Mouse (Mus musculus): ENCODE results near the gene Henmt1.

Gene Henmt1

GRCm38 (mm10) chr3:108939573-108939972 is at the start of gene Henmt1:
Henmt1 (plus strand) TSS chr3:108939873.
- DNase-seq, result no peak

GRCm38 (mm10) chr3:108889908-108890307 is 49.8 kb upstream of the Henmt1 start, which contains the start of gene Fndc7:
Fndc7 (minus strand) TSS chr3:108890008.
- DNase-seq, result no peak

DNA sequence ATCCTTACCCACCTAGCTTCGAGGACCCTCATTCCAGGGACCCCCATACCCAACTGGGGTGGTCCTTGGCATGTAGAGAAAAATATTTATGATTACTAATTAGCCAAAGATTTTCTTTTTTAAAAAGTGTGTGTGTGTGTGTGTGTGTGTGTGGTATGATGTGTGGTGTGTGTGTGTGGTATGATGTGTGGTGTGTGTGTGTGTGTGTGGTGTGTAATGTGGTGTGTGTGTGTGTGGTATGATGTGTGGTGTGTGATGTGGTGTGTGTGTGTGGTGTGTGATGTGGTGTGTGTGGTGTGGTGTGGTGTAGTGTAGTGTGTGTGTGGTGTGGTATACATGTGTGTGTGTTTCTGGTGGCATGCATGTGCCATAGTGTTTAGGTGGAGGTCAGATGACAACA is 47.6 kb upstream of the Henmt1 start:
- DNase-seq, result no peak

DNA sequence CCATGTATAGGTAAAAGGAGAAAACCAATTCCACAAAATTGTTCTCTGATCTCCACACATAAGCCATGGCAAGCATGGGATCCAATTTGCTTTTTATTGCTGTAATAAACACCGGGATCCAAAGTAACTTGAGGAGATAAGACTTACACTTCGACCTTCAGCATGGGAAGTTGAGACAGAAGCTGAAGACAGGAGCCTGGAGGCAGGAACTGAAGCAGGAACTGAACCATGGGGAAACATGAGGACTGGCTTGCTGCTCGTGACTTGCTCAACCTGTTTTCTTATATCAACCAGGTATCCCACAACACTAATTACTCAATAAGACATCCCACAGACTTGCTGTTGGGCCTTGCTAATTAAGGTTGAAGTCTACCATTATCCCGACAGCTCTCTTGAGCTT is 46.8 kb upstream of the Henmt1 start:
- no peak for DNase-seq

- no peak for DNase-seq
Measured at GRCm38 (mm10) chr3:108898640-108899039, 41.0 kb upstream of the Henmt1 start.

- DNase-seq, result no peak
Measured at GRCm38 (mm10) chr3:108900147-108900546, 39.5 kb upstream of the Henmt1 start.

DNA sequence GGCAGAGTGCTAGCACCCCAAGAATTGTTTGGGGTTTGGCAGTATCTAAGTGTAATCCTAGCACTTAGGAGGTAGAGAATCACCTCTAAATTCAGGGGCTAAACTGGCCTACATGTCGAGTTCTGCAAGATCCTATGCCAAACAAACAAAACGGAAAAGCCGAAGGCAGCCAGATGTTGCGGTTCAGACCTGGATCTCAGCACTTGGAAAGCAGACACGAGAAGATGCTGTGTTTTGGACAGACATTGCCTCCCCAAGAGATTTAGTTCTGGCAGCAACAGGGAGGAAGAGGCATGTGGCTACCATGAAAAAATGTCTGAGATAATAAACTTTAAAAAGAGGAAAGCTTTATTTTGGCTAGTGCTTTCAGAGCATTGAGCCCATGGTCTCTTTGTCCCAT is 39.0 kb upstream of the Henmt1 start:
- DNase-seq, result no peak

DNA sequence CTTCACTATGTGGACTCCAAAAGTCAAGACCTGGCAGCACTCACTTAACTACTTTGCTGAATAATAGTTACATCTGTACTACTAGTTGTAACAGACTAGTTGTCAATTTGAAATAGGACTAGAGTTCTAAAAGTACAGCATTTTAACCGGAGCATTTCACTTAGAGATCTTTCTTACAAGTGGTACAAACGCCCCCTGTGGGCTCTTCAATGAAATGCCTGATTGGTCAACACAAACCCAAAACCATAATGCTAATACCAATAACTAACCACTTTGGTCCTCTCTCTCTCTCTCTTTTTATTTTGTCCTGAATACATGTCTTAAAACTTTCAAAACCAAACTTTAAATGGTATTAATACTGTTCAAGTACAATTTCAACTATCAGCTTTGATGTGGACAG is 37.6 kb upstream of the Henmt1 start:
- no peak for DNase-seq

DNA sequence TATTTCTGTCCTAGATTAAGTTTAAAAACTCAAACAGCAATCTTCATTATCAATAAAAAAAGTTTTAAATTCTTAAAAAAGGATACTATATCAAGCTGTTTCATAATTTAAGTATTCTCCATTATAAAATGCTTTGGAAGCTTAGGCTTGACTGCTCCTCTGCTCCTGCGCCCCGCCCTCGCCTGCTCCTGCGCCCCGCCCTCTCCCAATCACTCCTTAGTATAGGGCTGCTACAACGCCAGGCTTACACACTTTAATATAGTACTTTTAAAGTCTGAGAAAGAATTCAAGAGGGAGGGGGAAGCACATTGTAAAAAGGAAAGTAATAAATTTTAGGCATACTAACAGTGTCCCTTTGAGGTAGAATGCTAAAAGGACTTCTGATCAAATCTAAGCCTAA is 36.7 kb upstream of the Henmt1 start:
- DNase-seq, result no peak

DNA sequence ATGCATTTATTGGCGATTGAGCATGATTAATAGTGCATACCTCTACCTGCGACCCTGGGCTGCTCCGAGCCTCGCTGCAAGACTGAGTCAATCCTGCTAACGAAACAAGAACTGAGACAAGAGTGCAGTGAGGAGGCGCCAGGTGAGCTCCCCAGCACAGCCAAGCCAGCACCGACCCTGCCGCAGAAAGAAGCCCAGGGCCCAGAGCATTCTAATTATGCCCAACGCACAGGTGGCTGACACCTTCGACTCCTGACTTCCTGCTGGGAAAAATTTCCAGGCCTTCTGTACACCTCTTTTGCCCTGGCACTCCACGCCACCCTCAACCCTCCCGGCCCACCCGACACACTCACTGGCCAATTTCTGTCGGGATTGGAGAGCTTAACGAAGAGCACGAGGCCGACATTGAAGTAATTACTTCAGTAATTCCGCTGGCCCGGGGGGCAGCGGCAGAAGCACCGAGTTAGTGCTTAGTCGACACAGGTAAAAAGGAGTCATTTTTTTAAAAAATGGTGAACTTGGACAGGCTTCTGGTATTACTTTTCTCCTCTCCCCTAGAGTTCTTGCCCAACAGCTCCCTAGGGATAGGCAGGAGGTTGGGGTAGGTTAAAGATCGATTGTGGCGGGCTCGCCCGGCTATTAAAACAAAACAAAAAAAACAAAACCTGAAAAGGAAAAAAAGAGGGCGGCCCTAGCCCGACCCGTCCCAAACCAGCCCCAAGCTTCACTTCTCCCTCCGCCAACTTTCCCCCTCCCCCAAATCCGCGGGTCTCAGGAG is 29.2 kb upstream of the Henmt1 start:
- peak in 1 of 2 experiments; percentile 26 for DNase-seq

- peak; percentile 54 to 57 for DNase-seq
Measured at GRCm38 (mm10) chr3:108911081-108911547, 28.6 kb upstream of the Henmt1 start.

DNA sequence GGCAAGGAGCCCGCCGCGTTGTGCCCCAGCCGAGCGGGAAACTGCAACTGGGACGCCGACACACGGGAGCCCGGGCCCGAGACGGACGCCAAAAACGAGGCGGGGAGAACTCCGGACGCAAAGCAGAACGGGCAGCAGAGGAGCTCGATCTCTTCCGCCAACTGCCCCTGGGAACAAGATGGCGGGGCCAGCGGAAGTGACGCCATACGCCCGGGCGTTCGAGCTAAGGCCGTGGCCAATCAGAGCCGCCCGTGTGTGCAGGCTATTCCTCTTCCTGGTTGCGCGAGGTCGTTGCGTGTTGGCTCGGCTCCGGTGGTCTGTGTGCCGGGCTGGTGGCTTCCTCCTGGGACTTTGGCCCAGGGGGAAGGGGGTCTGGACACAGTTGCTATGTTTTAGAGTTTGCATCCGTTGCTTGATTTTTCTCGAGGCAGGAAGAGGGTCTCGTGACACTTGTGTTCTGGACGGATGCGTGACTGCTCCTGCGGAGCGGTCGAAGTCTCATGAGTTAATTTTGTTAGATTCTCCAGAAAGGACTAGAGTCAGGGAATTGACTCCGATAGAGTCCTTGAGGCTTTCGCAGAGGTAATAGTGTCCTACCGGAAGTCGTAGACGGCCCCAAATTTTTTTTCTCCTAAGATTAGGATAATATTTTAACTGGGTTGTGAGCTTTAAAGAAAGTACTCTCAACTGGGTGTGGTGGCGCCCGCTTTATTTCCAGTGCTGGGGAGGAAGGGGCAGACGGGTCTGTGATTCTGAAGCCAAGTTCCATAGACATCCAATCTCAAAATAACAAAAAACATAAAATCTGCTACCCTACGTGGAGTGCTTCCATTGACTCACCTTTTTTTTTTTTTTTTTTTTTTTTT is 27.9 kb upstream of the Henmt1 start, which contains the start of gene Prpf38b:
Prpf38b (minus strand) TSS at position 180 of the 866 bp plus-strand sequence.
- DNase-seq, result peak; percentile 94 to 95

- no peak for DNase-seq
Measured at GRCm38 (mm10) chr3:108915999-108916398, 23.7 kb upstream of the Henmt1 start.

GRCm38 (mm10) chr3:108916857-108917256 is 22.8 kb upstream of the Henmt1 start:
- DNase-seq, result no peak

DNA sequence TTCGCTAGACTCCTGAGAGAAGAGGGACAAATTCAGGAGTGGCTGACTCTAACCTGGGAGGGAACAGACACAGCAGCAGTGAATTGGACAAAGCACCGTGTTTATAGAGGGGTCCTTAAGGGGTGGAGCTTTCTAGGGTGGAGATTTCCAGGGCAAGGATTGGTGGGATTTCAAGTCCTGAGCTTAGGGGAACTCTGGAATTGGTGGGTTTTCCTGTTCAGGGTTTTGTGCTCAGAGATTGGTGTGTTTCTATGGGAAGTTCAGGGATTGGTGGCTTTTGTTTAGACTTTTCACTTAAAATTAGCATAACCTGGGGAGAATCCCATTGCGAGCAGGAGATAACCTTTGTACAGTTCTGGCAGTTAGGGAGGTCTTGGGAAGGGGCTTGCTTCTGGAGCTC is 21.7 kb upstream of the Henmt1 start:
- DNase-seq, result no peak

DNA sequence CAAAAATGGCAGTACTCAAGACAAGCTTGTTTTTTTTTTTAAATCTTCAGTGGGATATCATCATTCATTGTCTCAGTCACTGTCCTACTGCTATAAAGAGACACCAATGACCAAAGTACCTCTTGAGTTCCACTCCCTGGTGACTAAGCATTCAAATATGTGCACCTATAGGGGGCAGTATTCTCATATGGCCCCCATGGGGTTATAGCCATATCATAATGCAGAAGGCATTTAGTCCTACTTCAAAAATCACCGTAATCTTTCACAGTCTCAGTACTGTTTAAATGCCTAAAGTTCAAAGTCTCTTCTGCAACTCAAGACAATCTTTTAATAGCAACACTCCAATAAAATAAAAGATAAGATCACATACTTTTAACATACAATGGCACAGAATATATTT is 20.8 kb upstream of the Henmt1 start:
- no peak for DNase-seq

DNA sequence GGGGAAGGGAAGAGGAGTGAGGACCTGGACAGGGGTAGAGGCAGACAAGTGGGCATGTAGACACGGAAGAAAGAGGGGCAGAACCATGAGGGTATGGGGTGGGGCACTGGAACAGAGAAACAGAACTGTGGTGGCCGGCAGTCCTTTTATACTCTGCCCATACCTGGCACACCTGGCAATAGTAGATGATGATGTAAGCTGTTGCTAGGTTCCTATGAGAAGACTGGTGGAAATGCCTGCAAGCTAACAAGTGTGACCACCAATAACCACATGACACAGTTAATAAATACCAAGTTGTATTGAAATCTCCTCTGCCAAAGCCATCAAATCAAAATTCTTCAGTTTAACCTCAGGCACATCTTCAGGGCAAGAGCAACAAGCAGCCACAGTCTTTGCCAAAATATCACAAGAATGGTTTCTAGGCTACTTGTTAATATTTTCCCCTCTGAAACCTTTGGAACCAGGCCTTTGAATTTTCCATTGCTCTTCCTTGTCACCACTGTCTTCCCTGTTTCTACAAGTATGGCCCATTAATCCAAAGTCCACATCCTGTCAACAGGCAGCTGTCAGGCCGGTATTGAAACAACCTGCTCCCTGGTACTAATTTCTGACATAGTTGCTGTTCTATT is 19.1 kb upstream of the Henmt1 start:
- peak; percentile 59 to 90 for DNase-seq

DNA sequence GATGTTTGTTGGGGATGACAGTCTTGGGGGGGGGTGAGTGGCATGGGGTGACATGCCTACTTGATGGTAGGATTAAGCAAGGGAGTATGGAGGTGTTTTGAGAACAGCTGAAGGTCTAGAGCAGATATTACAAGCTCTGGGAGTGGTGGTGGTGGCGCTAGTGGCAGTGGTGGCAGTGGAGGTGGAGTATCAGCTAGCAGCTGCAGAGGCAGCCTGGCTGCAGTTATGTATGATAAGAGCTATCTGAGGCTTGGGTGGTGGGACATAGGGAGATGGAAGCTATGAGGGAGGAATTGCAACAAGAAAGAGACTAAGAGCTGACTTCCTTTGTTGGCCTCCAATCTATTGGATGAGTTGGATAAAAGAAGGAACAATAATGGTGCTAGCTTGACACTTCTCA is 17.9 kb upstream of the Henmt1 start:
- no peak for DNase-seq

DNA sequence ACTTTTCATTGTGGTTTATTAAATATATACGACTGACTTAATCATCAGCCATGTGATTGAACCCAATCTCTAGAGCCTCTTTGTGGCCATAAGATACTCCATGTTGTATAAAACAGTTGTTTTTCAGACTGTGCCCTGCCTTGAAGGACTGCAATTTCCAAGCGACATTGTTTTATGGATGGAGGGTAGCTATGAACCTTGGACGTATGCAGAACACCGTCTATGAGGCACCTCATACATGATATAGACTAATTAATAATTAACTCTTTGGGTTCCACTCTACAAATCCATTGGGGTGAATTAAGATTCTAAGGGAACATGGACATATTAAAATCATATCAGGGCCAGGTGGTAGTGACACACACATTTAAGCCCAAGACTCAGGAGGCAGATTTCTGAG is 14.0 kb upstream of the Henmt1 start:
- DNase-seq, result no peak

DNA sequence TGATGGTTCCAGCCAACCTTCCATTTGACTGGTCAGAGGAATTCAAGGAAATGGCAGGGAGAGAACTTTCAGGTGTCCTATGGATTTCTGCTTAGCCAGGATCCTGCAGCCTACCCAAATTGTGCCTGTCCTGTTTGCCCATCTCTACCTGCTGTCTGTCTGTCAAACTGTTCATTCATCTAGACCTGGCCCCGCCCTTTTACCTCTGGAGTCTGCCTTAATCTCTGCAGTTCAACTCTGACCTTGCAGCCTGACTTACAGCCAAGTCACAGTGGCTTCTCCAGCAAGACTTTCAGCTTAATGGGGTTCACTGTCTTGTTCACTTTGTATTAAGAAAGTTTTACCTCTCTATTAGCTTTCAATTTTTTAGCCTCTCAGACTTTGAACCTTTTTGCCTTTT is 13.4 kb upstream of the Henmt1 start:
- DNase-seq, result no peak

DNA sequence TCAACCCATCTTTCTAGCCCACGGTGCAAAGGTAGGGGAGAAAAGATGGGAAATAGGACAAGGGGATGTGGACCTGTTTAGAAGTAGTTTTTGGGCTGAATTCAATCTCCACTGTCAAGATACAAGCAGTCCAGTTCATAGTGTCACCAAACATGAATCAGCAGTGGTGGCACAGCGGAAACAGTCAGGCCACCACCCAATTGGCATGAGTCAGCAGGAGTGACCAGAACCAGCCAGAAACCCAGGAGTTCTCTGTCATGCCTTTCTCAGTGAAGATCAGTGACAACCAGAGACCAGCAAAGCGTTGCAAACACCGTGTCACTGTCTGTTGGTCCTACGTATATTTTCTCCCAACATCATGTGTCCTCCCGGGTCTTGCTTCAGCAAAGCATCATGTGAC is 6.1 kb upstream of the Henmt1 start:
- no peak for DNase-seq

- DNase-seq, result peak in 1 of 2 experiments; percentile 40
Measured at GRCm38 (mm10) chr3:108938691-108939090, 982 bp upstream of the Henmt1 start.

GRCm38 (mm10) chr3:108940001-108940633 is 444 bp downstream of the Henmt1 start, which contains the start of gene Gm9857:
Gm9857 (minus strand) TSS chr3:108940445.
- no peak for DNase-seq

All from kidney, adult 8-10 months (tissue).